Mouse (Mus musculus) embryonic facial prominence, embryonic 12.5 days (tissue): ENCODE measurements around the gene Ufc1. TPM values are rescaled to one million over a fixed set of nuclear protein-coding genes. Genes with fewer than 3 reads are reported as not detected.
"Not testable (repeated sequence)": the region's sequence is repeated elsewhere in the genome, so short reads cannot be mapped to it uniquely, and the experiment has no call there.

Experiments used
- ATAC-seq: fragments of 200-750 bp; cut with Nextera tagmentation; 2 replicates; pipeline ENCODE4 v1.8.0; 2017; ENCODE audit not compliant: insufficient number of reproducible peaks, insufficient read depth, low FRiP score, low TSS enrichment
- H3K27ac ChIP-seq: fragments of 300-500 bp; sonication (generic); 2 replicates; pipeline ENCODE4 v1.5.1; 2016; ENCODE audit warnings: mild to moderate bottlenecking
- H3K27me3 ChIP-seq: fragments of 300-500 bp; sonication (generic); 2 replicates; pipeline ENCODE4 v1.6.1; 2016; ENCODE audit warnings: mild to moderate bottlenecking, moderate library complexity
- H3K36me3 ChIP-seq: fragments of 300-500 bp; sonication (generic); 2 replicates; pipeline ENCODE4 v1.6.1; 2016; ENCODE audit warnings: mild to moderate bottlenecking
- H3K4me1 ChIP-seq: fragments of 300-500 bp; sonication (generic); 2 replicates; pipeline ENCODE4 v1.6.1; 2016
- H3K4me2 ChIP-seq: fragments of 300-500 bp; sonication (generic); replicated peaks from 2 replicates; pipeline ENCODE4 v1.6.1; 2016; ENCODE audit warnings: mild to moderate bottlenecking, moderate library complexity
- H3K4me3 ChIP-seq: fragments of 300-500 bp; sonication (generic); 2 replicates; pipeline ENCODE4 v1.5.1; 2016; ENCODE audit warnings: mild to moderate bottlenecking
- H3K9ac ChIP-seq: fragments of 300-500 bp; sonication (generic); 2 replicates; pipeline ENCODE4 v1.6.1; 2016; ENCODE audit warnings: mild to moderate bottlenecking, moderate library complexity
- H3K9me3 ChIP-seq: fragments of 300-500 bp; sonication (generic); 2 replicates; pipeline ENCODE4 v1.6.1; 2016; ENCODE audit warnings: mild to moderate bottlenecking, moderate library complexity
- WGBS: fragments of 180-500 bp; shearing (Covaris S2); methylation state at CpG from one replicate; pipeline ENCODE4 v1.1.7; 2016; 5-methylcytosine and 5-hydroxymethylcytosine counted together
- polyA plus RNA-seq: library from polyadenylated mRNA; unstranded; fragments of >200 nt; fragmentation: Nextera tagmentation; extraction: Ambion mirVana; gene quantifications from 2 replicates; pipeline ENCODE4 v1.2.1, GENCODE M21; 2016

Gene Ufc1
- 102 and 105 TPM in 2 replicates for polyA plus RNA-seq

- peak; percentile 78 for ATAC-seq
Observed at GRCm38 (mm10) chr1:171294298-171295062, at the start of gene Ufc1. Gene Ufc1 (minus strand): TSS chr1:171295024.

DNA sequence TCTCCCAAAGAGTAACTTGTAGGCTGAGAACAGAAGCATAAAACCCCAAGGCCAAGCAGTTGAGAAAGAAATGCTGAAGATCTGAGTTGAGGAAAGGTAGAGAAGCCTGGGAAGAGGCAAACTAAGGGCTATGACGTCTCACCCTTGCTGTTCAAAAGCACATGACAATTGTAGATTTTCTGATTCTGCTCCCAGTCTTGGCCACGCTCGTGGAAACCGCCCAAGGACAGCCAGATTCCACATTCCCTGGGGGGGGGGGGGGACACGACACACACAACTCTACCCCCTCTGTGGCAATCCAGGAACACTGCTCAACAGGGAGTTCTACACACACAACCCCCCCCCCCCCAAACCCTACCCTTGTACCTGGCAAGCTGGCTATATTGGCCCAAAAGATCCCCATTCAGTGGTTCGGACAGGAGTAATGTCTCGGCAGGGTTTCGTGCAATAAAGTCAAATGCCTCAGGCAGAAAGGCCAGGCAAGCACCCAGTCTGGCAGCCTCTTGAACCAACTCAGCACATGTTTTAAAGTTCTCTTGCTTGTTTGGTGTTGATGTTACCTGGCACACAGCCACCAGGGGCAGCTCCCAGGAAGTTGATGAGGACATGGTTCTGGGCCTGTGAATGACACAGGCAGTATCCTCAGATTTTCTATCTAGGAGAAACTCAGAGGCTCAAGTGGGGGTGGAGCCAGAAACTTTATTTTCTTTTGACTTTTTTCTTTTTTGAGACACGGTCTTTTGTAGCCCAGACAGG lies 49.3 kb upstream of the Ufc1 start:
- H3K4me1 ChIP-seq = peaks cover 18% of the 10 kb centered on the region; the same call in 1 of the 2 replicates
- peaks cover 44% of the 10 kb centered on the region for H3K36me3 ChIP-seq
- no peaks in the 10 kb centered on the region for H3K27me3 ChIP-seq
- peak overlapping the region; percentile 89 for H3K4me2 ChIP-seq
- ATAC-seq = no peak
- peak overlapping the region; percentile 73 for H3K4me3 ChIP-seq
- H3K9ac ChIP-seq = no peak overlapping the region
- no peak overlapping the region for H3K27ac ChIP-seq
- H3K9me3 ChIP-seq = peaks cover 7% of the 10 kb centered on the region; the same call in 1 of the 2 replicates
- 82% methylated on average over 9 of the region's 9 CpGs for WGBS

More at GRCm38 (mm10) chr1:171294298-171295062, at the start of gene Ufc1:
- Histone ChIP-seq H3K4me1 (peaks cover 9% of the 10 kb centered on the region), H3K4me2 (peak within 1 kb of the TSS; percentile 69), H3K27me3 (peaks cover 14% of the 10 kb centered on the region; the same call in 1 of the 2 replicates), H3K27ac (peak within 1 kb of the TSS; percentile 91), H3K9me3 (no peaks in the 10 kb centered on the region), H3K4me3 (peak within 1 kb of the TSS; percentile 63), H3K36me3 (peaks cover 6% of the 10 kb centered on the region), H3K9ac (peak within 1 kb of the TSS; percentile 69)
- WGBS = under 1% methylated on average over 42 of the region's 42 CpGs

DNA sequence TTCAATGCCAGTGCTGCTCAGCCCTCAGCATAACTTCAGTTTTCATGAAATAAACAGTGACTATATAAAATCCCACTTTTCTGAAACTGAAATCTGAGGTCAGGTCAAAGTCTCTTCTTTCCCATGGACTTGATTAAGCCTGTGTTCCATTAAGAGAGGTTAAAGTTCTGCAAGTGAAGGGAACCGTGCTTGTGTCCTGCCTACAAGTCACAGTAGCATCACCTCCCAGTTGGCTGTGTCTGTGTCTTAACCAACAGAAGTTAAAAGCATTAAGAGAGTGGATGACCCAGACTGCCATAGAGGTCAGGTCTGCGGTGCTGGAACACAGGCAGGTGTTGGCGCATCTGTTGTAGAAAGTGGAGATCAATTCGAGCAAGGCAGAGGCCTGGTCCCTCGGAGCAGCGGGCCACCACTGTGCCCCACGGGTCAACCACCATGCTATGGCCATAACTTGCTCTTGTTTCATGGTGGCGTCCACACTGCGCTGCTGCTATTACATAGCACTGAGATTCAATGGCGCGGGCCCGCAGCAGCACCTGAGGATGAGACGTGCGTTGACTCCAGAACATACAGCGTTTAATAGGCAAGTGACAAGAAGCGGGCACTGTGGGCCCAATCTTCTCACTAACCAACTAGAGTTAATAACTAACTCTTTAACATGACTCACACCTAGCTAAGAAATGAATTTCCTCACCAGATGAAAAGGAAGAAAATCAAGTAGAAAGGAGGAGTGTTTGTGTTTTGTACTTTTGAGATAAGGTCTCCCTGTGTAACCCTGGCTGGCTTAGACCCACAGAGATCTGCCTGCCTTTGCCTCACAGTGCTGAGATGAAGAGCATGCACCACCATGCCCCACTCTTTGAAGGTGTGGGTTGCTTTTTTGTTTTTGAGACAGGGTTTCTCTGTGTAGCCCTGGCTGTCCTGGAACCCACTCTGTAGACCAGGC lies 47.7 kb upstream of the Ufc1 start:
- H3K27me3 ChIP-seq = no peaks in the 10 kb centered on the region
- no peak overlapping the region for H3K4me3 ChIP-seq
- H3K4me2 ChIP-seq = no peak overlapping the region
- peaks cover 60% of the 10 kb centered on the region for H3K36me3 ChIP-seq
- WGBS = 95% methylated on average over 16 of the region's 16 CpGs
- no peak overlapping the region for H3K27ac ChIP-seq
- peaks cover 7% of the 10 kb centered on the region; the same call in 1 of the 2 replicates for H3K9me3 ChIP-seq
- ATAC-seq = no peak
- H3K9ac ChIP-seq = no peak overlapping the region
- peaks cover 18% of the 10 kb centered on the region; the same call in 1 of the 2 replicates for H3K4me1 ChIP-seq

GRCm38 (mm10) chr1:171330216-171330560 lies 35.4 kb upstream of the Ufc1 start:
- peaks cover 21% of the 10 kb centered on the region for H3K4me1 ChIP-seq
- peak overlapping the region; percentile 92 for H3K9ac ChIP-seq
- H3K4me2 ChIP-seq = peak overlapping the region; percentile 65
- no peaks in the 10 kb centered on the region; the same call in 1 of the 2 replicates for H3K36me3 ChIP-seq
- H3K27me3 ChIP-seq = no peaks in the 10 kb centered on the region
- peak; percentile 4; the same call in 1 of the 2 replicates for ATAC-seq
- peak overlapping the region; percentile 99 for H3K27ac ChIP-seq
- 0% methylated on average over 4 of the region's 4 CpGs for WGBS
- H3K4me3 ChIP-seq = peak overlapping the region; percentile 85
- H3K9me3 ChIP-seq = no peaks in the 10 kb centered on the region

GRCm38 (mm10) chr1:171329433-171330215 lies 34.8 kb upstream of the Ufc1 start:
- Histone ChIP-seq H3K36me3 (no peaks in the 10 kb centered on the region; the same call in 1 of the 2 replicates), H3K4me2 (peak overlapping the region; percentile 65), H3K9ac (peak overlapping the region; percentile 92), H3K27ac (peak overlapping the region; percentile 99), H3K4me1 (peaks cover 21% of the 10 kb centered on the region), H3K4me3 (peak overlapping the region; percentile 85), H3K9me3 (no peaks in the 10 kb centered on the region), H3K27me3 (no peaks in the 10 kb centered on the region)
- peak; percentile 89 for ATAC-seq
- WGBS = under 1% methylated on average over 49 of the region's 61 CpGs

GRCm38 (mm10) chr1:171328839-171329432 lies 34.1 kb upstream of the Ufc1 start, which contains the start of gene Dedd:
Gene Dedd (plus strand): TSS chr1:171329145.
- Histone ChIP-seq H3K27me3 (no peaks in the 10 kb centered on the region), H3K27ac (peak within 1 kb of the TSS; percentile 99), H3K36me3 (no peaks in the 10 kb centered on the region), H3K4me2 (peak within 1 kb of the TSS; percentile 65), H3K4me1 (peaks cover 21% of the 10 kb centered on the region), H3K4me3 (peak within 1 kb of the TSS; percentile 85), H3K9me3 (no peaks in the 10 kb centered on the region), H3K9ac (peak within 1 kb of the TSS; percentile 92)
- WGBS = 1% methylated on average over 39 of the region's 48 CpGs
- ATAC-seq = peak; percentile 94

GRCm38 (mm10) chr1:171328244-171328643 lies 33.4 kb upstream of the Ufc1 start:
- peak overlapping the region; percentile 85 for H3K4me3 ChIP-seq
- ATAC-seq = no peak
- no peaks in the 10 kb centered on the region for H3K36me3 ChIP-seq
- peak overlapping the region; percentile 65 for H3K4me2 ChIP-seq
- WGBS = 31% methylated on average over 9 of the region's 9 CpGs
- no peaks in the 10 kb centered on the region for H3K27me3 ChIP-seq
- H3K4me1 ChIP-seq = peaks cover 21% of the 10 kb centered on the region
- H3K9me3 ChIP-seq = no peaks in the 10 kb centered on the region
- peak overlapping the region; percentile 92 for H3K9ac ChIP-seq
- H3K27ac ChIP-seq = peak overlapping the region; percentile 99

DNA sequence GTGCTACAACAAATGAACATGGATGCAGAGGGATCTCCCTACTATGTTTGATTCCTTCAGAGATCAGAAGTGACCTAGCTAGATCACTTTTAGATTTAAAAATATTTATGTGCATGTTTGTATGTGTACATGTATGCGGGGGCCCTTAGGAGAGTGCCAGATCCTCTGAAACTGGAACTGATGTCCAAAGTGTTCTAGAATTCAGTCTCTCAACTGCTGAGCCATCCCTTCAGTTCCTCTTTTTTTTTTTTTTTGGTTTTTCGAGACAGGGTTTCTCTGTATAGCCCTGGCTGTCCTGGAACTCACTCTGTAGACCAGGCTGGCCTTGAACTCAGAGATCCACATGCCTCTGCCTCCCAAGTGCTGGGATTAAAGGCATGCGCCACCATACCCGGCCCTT lies 31.8 kb upstream of the Ufc1 start:
- H3K4me3 ChIP-seq, ATAC-seq, H3K9ac ChIP-seq, H3K36me3 ChIP-seq, H3K4me2 ChIP-seq, H3K27me3 ChIP-seq, H3K27ac ChIP-seq, H3K9me3 ChIP-seq: not testable (repeated sequence)
- WGBS = 85% methylated on average over 4 of the region's 4 CpGs
- H3K4me1 ChIP-seq = peaks cover 21% of the 10 kb centered on the region

GRCm38 (mm10) chr1:171325571-171325970 lies 30.7 kb upstream of the Ufc1 start:
- Histone ChIP-seq H3K9ac (no peak overlapping the region), H3K27me3 (no peaks in the 10 kb centered on the region), H3K4me3 (no peak overlapping the region), H3K9me3 (no peaks in the 10 kb centered on the region), H3K27ac (no peak overlapping the region), H3K4me1 (peaks cover 15% of the 10 kb centered on the region), H3K4me2 (no peak overlapping the region), H3K36me3 (no peaks in the 10 kb centered on the region)
- no peak for ATAC-seq
- 75% methylated on average over 2 of the region's 2 CpGs for WGBS

- no peak overlapping the region for H3K4me2 ChIP-seq
- H3K27me3 ChIP-seq = no peaks in the 10 kb centered on the region
- H3K9me3 ChIP-seq = no peaks in the 10 kb centered on the region
- 0 out of 2 replicates have a peak, but pooled peaks have one; percentile 41 for ATAC-seq
- no peaks in the 10 kb centered on the region for H3K36me3 ChIP-seq
- 75% methylated on average over 1 of the region's 1 CpGs for WGBS
- H3K27ac ChIP-seq = no peak overlapping the region
- no peak overlapping the region for H3K9ac ChIP-seq
- H3K4me1 ChIP-seq = no peaks in the 10 kb centered on the region
- no peak overlapping the region for H3K4me3 ChIP-seq
Observed at GRCm38 (mm10) chr1:171322012-171322411, 27.2 kb upstream of the Ufc1 start.
